Mouse (Mus musculus): ENCODE measurements around the gene Gpr171. TPM values are rescaled to one million over a fixed set of nuclear protein-coding genes. Genes with fewer than 3 reads are reported as not detected.

Gpr171 gene
- 72.9 to 82.2 TPM (median 78.8 TPM) in 4 replicates for total RNA-seq (2023)

DNA sequence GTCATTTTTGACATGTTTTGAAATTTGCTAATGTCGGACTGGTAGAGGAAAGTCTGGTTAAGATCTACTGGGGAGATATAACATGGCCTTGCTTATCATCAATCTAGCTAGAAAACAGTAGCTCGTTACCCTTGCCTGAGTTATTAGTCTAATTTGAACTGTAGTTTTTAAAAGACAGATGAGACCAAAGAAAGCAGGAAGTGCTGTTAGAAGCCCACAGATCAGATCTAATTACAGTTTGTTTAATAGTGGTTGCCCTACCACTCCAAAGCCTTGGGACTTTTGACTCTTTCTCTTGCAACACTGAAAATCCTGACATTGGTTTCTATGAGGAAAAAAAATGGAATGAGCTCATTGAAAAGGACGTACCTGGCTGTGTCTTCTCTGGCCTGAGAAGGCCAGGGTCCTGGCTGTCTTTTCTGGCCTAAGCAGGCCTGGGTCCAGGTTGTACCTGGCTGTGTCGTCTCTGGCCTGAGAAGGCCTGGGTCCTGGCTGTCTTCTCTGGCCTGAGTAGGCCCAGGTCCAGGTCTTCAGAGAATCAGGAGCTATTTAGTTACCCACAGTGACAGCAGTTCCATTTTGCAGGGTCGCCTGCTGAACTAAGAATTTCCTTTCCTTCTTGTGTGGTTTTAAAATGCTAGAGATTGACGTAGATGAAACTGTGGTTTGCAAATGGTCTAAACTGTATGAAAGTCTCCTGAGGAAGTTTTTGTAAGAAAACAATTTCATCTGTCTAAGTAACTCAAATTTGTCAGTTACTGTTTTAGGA lies at the start of gene Gpr171:
Gpr171 (minus strand) TSS at position 604 of the 769 bp plus-strand sequence.

Other genes starting within 250 kb of the Gpr171 start
- not detected in 4 replicates for gene Clrn1, start 216.5 kb downstream of the Gpr171 start, total RNA-seq (2023)
- 0.42 to 1.5 TPM (median 1.0 TPM) in 4 replicates for gene Med12l, start 96.0 kb downstream of the Gpr171 start, total RNA-seq (2023)
- 0.86 to 1.1 TPM (median 1.0 TPM) in 3 of 4 replicates, not detected in the other for gene P2ry14, start 51.8 kb upstream of the Gpr171 start, total RNA-seq (2023)
- not detected in 4 replicates for gene Gpr87, start 93.3 kb upstream of the Gpr171 start, total RNA-seq (2023)
- gene P2ry13, start 109.1 kb upstream of the Gpr171 start, total RNA-seq (2023), result 0.67 to 2.1 TPM (median 1.6 TPM) in 4 replicates
- 0.60 to 2.9 TPM (median 2.2 TPM) in 4 replicates for gene P2ry12, start 161.1 kb upstream of the Gpr171 start, total RNA-seq (2023)
- gene Igsf10, start 242.6 kb upstream of the Gpr171 start, total RNA-seq (2023), result not detected in 4 replicates